Mouse (Mus musculus) forebrain, embryonic 15.5 days (tissue): ENCODE data around the gene Mpv17l. TPM values are rescaled to one million over a fixed set of nuclear protein-coding genes. Genes with fewer than 3 reads are reported as not detected.
A peak's percentile ranks its signal among the peaks of the same experiment; 100 is the strongest.

ENCODE experiments used
- ATAC-seq: fragments of 200-750 bp; cut with Nextera tagmentation; replicated peaks from 2 replicates; pipeline ENCODE4 v1.8.0; 2017; ENCODE audit warnings: mild to moderate bottlenecking, moderate TSS enrichment, moderate library complexity
- H3K27ac ChIP-seq: fragments of 300-500 bp; sonication (generic); replicated peaks from 2 replicates; pipeline ENCODE4 v1.5.1; 2015; ENCODE audit warnings: mild to moderate bottlenecking, inconsistent platforms
- H3K27me3 ChIP-seq: fragments of 300-500 bp; sonication (generic); 2 replicates; pipeline ENCODE4 v1.6.1; 2015; ENCODE audit warnings: inconsistent platforms
- H3K36me3 ChIP-seq: fragments of 300-500 bp; sonication (generic); 2 replicates; pipeline ENCODE4 v1.6.1; 2015; ENCODE audit warnings: mild to moderate bottlenecking, inconsistent platforms
- H3K4me1 ChIP-seq: fragments of 300-500 bp; sonication (generic); 2 replicates; pipeline ENCODE4 v1.6.1; 2015; ENCODE audit warnings: inconsistent platforms
- H3K4me2 ChIP-seq: fragments of 300-500 bp; sonication (generic); replicated peaks from 2 replicates; pipeline ENCODE4 v1.6.1; 2015; ENCODE audit warnings: mild to moderate bottlenecking, inconsistent platforms
- H3K4me3 ChIP-seq: fragments of 300-500 bp; sonication (generic); 2 replicates; pipeline ENCODE4 v1.5.1; 2015; ENCODE audit warnings: mild to moderate bottlenecking, inconsistent platforms
- H3K9ac ChIP-seq: fragments of 300-500 bp; sonication (generic); replicated peaks from 2 replicates; pipeline ENCODE4 v1.6.1; 2015; ENCODE audit warnings: mild to moderate bottlenecking, inconsistent platforms
- H3K9me3 ChIP-seq: fragments of 300-500 bp; sonication (generic); 2 replicates; pipeline ENCODE4 v1.6.1; 2016; ENCODE audit warnings: inconsistent platforms
- WGBS: fragments of 180-500 bp; shearing (Covaris S2); methylation state at CpG from one replicate; pipeline ENCODE4 v1.1.7; 2015; ENCODE audit warnings: mixed read lengths; 5-methylcytosine and 5-hydroxymethylcytosine counted together
- polyA plus RNA-seq: library from polyadenylated mRNA; unstranded; fragments of >200 nt; fragmentation: Nextera tagmentation; extraction: Ambion mirVana; gene quantifications from 2 replicates; pipeline ENCODE4 v1.2.1, GENCODE M21; 2015

Mpv17l gene
- polyA plus RNA-seq, 1 experiment from 2014 or later, result 13.6 TPM

DNA sequence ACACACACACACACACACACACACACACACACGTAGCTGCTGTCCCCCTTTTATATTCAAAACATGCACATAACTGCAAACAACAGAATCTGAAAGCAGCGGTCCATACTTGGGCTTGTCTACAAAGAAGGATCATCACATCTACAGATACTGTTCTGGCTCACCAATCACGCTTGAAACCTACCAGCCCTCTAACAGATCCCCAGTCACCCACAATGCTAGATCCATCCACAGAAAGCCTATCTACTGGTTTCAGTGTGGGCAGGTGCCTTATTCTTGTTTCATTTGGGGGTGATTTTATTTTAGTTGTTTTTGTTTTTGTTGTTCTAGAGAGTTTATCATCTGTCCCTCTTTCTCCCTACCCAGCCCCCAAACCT, 83.2 kb downstream of the Mpv17l start:
- peak overlapping the region; percentile 90 for H3K9ac ChIP-seq
- H3K4me3 ChIP-seq, result peak overlapping the region; percentile 76
- peak overlapping the region; percentile 54 for H3K4me2 ChIP-seq
- no peaks in the 10 kb centered on the region for H3K36me3 ChIP-seq
- WGBS, result 34% methylated on average over 3 of the region's 3 CpGs
- H3K4me1 ChIP-seq, result peaks cover 21% of the 10 kb centered on the region
- peak overlapping the region; percentile 95 for H3K27ac ChIP-seq
- H3K27me3 ChIP-seq, result no peaks in the 10 kb centered on the region
- ATAC-seq, result peak; percentile 70
- H3K9me3 ChIP-seq, result no peaks in the 10 kb centered on the region

DNA sequence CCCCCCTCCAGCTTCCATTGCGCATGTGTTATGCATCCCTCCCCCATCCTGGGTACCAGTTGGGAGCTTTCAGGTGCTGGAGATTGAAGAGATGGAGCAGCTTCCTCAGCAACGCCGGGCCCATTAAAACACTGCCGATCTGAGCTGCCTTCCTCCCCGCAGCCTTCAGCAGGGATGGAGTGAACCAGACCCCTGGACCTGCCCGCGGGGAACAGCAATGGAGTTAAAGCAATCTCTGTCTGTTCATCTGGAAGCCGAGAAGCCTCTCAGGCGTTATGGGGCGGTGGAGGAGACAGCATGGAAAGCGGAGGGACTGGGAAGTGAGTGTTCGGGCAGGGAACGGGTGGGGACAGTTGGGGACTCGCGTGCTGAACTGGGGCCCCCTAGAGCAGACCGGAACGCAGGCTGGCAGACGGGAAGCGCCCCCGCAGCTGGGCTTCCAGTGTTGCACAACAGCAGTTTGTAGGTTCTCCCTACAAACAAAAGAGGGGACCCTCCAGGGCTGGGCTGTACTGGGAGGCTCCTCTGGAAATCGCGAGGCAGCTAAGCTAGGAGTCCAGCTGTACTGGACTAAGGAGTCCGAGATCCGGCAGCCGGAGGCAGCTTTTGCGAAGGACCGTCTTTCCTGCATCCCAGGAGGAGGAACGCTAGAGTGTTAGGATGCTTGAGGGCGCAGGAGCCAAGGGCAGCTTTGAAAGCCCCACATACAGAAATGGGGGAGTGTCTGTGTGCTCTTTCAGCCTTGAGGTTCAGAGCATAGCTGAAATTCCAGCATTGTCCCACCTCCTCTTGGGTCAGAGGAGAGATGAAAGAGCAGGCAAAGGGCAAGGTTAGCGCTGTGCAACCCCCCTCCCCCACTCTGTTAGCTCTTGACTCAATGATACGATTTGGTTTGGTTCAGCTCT, 83.9 kb downstream of the Mpv17l start, which contains the start of the genes 2900011O08Rik and Ifitm7:
Gene 2900011O08Rik, plus strand, starts transcription at position 31 of the 905 bp plus-strand sequence.
Gene Ifitm7, minus strand, starts transcription at position 315 of the 905 bp plus-strand sequence.
- Histone ChIP-seq H3K27ac (peak within 1 kb of the TSS; percentile 95), H3K4me3 (peak within 1 kb of the TSS; percentile 76), H3K4me1 (peaks cover 21% of the 10 kb centered on the region), H3K9me3 (no peaks in the 10 kb centered on the region), H3K27me3 (no peaks in the 10 kb centered on the region), H3K36me3 (no peaks in the 10 kb centered on the region; the same call in 1 of the 2 replicates), H3K9ac (peak within 1 kb of the TSS; percentile 90), H3K4me2 (peak within 1 kb of the TSS; percentile 54)
- WGBS, result under 1% methylated on average over 31 of the region's 31 CpGs
- ATAC-seq, result peak; percentile 92

GRCm38 (mm10) chr16:13992518-13993248, 89.7 kb downstream of the Mpv17l start:
- ATAC-seq, result no peak
- H3K27me3 ChIP-seq, result no peaks in the 10 kb centered on the region
- no peak overlapping the region for H3K4me3 ChIP-seq
- no peak overlapping the region for H3K27ac ChIP-seq
- 89% methylated on average over 11 of the region's 11 CpGs for WGBS
- H3K4me1 ChIP-seq, result peaks cover 15% of the 10 kb centered on the region
- no peak overlapping the region for H3K9ac ChIP-seq
- H3K4me2 ChIP-seq, result no peak overlapping the region
- H3K36me3 ChIP-seq, result peaks cover 5% of the 10 kb centered on the region
- H3K9me3 ChIP-seq, result no peaks in the 10 kb centered on the region

- H3K9ac ChIP-seq, result no peak overlapping the region
- H3K27me3 ChIP-seq, result no peaks in the 10 kb centered on the region
- no peak overlapping the region for H3K4me2 ChIP-seq
- 91% methylated on average over 1 of the region's 1 CpGs for WGBS
- no peak for ATAC-seq
- H3K27ac ChIP-seq, result no peak overlapping the region
- peaks cover 5% of the 10 kb centered on the region for H3K36me3 ChIP-seq
- H3K9me3 ChIP-seq, result no peaks in the 10 kb centered on the region
- H3K4me3 ChIP-seq, result no peak overlapping the region
- H3K4me1 ChIP-seq, result 0 out of 2 replicates have a peak, but pooled peaks cover 1% of the 10 kb centered on the region
These were observed 91.1 kb downstream of the Mpv17l start for GRCm38 (mm10) chr16:13994076-13994475.

- H3K27ac ChIP-seq, result no peak overlapping the region
- no peak overlapping the region for H3K9ac ChIP-seq
- no peaks in the 10 kb centered on the region for H3K4me1 ChIP-seq
- no peak for ATAC-seq
- H3K4me3 ChIP-seq, result no peak overlapping the region
- peaks cover 5% of the 10 kb centered on the region for H3K36me3 ChIP-seq
- 85% methylated on average over 1 of the region's 1 CpGs for WGBS
- no peak overlapping the region for H3K4me2 ChIP-seq
- H3K9me3 ChIP-seq, result no peaks in the 10 kb centered on the region
- no peaks in the 10 kb centered on the region for H3K27me3 ChIP-seq
These were observed 91.5 kb downstream of the Mpv17l start for GRCm38 (mm10) chr16:13994502-13994901.

Other genes with a start within 250 kb of the Mpv17l start
- gene Parn, start 235.0 kb upstream of the Mpv17l start, polyA plus RNA-seq, result 41.2 and 42.3 TPM in 2 replicates
- 52.7 and 53.1 TPM in 2 replicates for gene Bfar, start 231.3 kb upstream of the Mpv17l start, polyA plus RNA-seq
- gene 3110001I22Rik, start 231.2 kb upstream of the Mpv17l start, polyA plus RNA-seq, result 7.0 and 8.4 TPM in 2 replicates
- not detected in 2 replicates for gene Pla2g10, start 172.2 kb upstream of the Mpv17l start, polyA plus RNA-seq
- gene Rrn3, start 122.5 kb upstream of the Mpv17l start, polyA plus RNA-seq, result 108 and 110 TPM in 2 replicates
- gene Ntan1, start 84.3 kb upstream of the Mpv17l start, polyA plus RNA-seq, result 217 and 234 TPM in 2 replicates
- gene Pdxdc1, start within 50 bp of the Mpv17l start, polyA plus RNA-seq, result 62.5 and 67.0 TPM in 2 replicates
- 126 and 130 TPM in 2 replicates for gene 2900011O08Rik, start 83.4 kb downstream of the Mpv17l start, polyA plus RNA-seq
- 0.26 and 0.80 TPM in 2 replicates for gene Ifitm7, start 83.7 kb downstream of the Mpv17l start, polyA plus RNA-seq